8 mouse cellular contexts compared by ENCODE assay signal in the genomic region with DNA sequence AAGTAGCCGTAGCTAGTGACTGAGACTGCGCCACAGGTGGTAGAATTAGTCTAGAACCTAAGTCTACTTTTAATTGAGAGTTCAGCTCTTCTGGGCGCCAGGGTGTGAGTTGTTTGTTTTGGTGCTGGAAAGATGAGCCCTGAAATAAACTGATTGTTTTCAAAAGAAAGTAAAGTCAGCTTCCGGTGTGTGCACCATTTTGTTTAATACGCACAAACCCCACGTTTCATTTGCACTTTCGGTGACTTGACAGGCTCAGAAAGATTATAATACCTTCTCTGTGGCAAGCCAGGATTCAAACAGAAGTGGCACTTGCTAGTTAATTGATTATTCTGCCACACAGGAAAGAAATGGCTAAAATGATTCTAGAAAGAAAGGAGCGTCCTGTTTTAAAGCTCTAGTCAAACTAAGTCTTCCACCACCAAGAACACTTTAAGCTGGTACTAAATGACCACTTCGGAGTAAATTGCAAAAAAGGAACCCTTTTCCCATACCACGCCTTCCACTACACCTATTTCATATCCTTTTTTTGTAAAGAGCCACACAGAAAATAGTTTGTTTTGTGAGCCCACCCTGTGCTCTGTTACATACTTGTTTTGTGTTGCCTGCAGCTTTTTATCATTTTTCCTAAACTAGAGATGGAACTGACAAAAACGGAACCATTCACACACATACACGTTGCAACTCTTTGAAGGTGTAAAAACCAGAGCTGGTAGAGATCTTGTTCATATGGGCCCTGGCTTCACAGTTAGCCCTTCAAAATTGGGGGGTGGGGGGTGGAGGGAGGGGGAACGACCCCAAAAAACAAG. TPM values are rescaled to one million over a fixed set of nuclear protein-coding genes. Genes with fewer than 3 reads are reported as not detected.
DNase-seq lines count a peak whose midpoint lies in the region; ATAC-seq lines count a peak whose summit lies in the region.

No protein-coding gene starts in this region.

- DNase-seq in heart, postnatal 14 days: no peak
- no peak for DNase-seq in forebrain, embryonic 10.5 days (ENCODE audit: extremely low spot score, low spot score)
- no peak for DNase-seq in liver, embryonic 13.5 days
- DNase-seq in yolk sac, embryonic 10.5 days (ENCODE audit: low spot score): no peak
- DNase-seq in layer of hippocampus, adult 18-20 months (ENCODE audit: low spot score in 2 of 2): no peak
- no peak for DNase-seq in thymus, postnatal 14 days

- peak overlapping the region; percentile 91 for H3K9ac ChIP-seq in heart, embryonic 12.5 days
- H3K9ac ChIP-seq in liver, embryonic 13.5 days: peak overlapping the region; percentile 96

- H3K27ac ChIP-seq in heart, embryonic 12.5 days (ENCODE audit: poor library complexity, severe bottlenecking): peak overlapping the region; percentile 85
- peak overlapping the region; percentile 99 for H3K27ac ChIP-seq in forebrain, embryonic 10.5 days
- H3K27ac ChIP-seq in liver, embryonic 13.5 days: peak overlapping the region; percentile 92

- H3K9me3 ChIP-seq in heart, embryonic 12.5 days (replicated peaks): no peaks in the 10 kb centered on the region
- H3K9me3 ChIP-seq in forebrain, embryonic 10.5 days: no peaks in the 10 kb centered on the region
- no peaks in the 10 kb centered on the region for H3K9me3 ChIP-seq in liver, embryonic 13.5 days (replicated peaks)

- peak overlapping the region; percentile 66 for H3K4me2 ChIP-seq in heart, embryonic 12.5 days
- peak overlapping the region; percentile 77 for H3K4me2 ChIP-seq in liver, embryonic 13.5 days

- 29% methylated on average over 13 of the region's 13 CpGs for WGBS in heart, embryonic 12.5 days
- WGBS in forebrain, embryonic 10.5 days: 43% methylated on average over 13 of the region's 13 CpGs
- 12% methylated on average over 13 of the region's 13 CpGs for WGBS in liver, embryonic 13.5 days (ENCODE audit: insufficient replicate concordance)

- intact Hi-C loops in heart, postnatal 14 days (cut with DNase I): no loop called here

- no peak for ATAC-seq in heart, embryonic 12.5 days (ENCODE audit: insufficient number of reproducible peaks, low FRiP score)
- peak; percentile 36 for ATAC-seq in CD4-positive, CD25-positive, alpha-beta regulatory T cell, adult 4 months
- no peak for ATAC-seq in liver, embryonic 13.5 days (ENCODE audit: low read depth)

- H3K4me3 ChIP-seq in heart, embryonic 12.5 days: peak overlapping the region; percentile 91
- peak overlapping the region; percentile 89 for H3K4me3 ChIP-seq in forebrain, embryonic 10.5 days
- peak overlapping the region; percentile 97 for H3K4me3 ChIP-seq in liver, embryonic 13.5 days (replicated peaks)

- no peaks in the 10 kb centered on the region for H3K36me3 ChIP-seq in heart, embryonic 12.5 days
- 0 out of 2 replicates have a peak, but pooled peaks cover 2% of the 10 kb centered on the region for H3K36me3 ChIP-seq in forebrain, embryonic 10.5 days (replicated peaks)
- H3K36me3 ChIP-seq in liver, embryonic 13.5 days: peaks cover 5% of the 10 kb centered on the region; the same call in 1 of the 2 replicates

- no peaks in the 10 kb centered on the region for H3K27me3 ChIP-seq in heart, embryonic 12.5 days (replicated peaks)
- no peaks in the 10 kb centered on the region for H3K27me3 ChIP-seq in forebrain, embryonic 10.5 days (ENCODE audit: poor library complexity, severe bottlenecking)
- H3K27me3 ChIP-seq in liver, embryonic 13.5 days: no peaks in the 10 kb centered on the region

- H3K4me1 ChIP-seq in heart, embryonic 12.5 days (replicated peaks): peaks cover 34% of the 10 kb centered on the region
- H3K4me1 ChIP-seq in forebrain, embryonic 10.5 days: peaks cover 32% of the 10 kb centered on the region
- peaks cover 46% of the 10 kb centered on the region for H3K4me1 ChIP-seq in liver, embryonic 13.5 days (replicated peaks)

RNA-seq across cellular contexts. Expression of a gene that starts 1.0 kb away (rescaled TPM):
- polyA plus RNA-seq in heart, embryonic 12.5 days (2016; fragmentation: Nextera tagmentation; extraction: Ambion mirVana): 307 and 321 TPM in 2 replicates
- total RNA-seq in heart, postnatal 14 days (2021): 1,000 to 10,000 TPM; 1,750 to 1,828 TPM
- 100 to 1,000 TPM; 173 to 208 TPM for polyA plus RNA-seq in CD4-positive, CD25-positive, alpha-beta regulatory T cell, adult 4 months (2017; shearing (Covaris generic))
- polyA plus RNA-seq in forebrain, embryonic 10.5 days (2016; fragmentation: Nextera tagmentation; extraction: Ambion mirVana): 111 and 112 TPM in 2 replicates
- 124 and 143 TPM in 2 replicates for polyA plus RNA-seq in liver, embryonic 13.5 days (2015; fragmentation: Nextera tagmentation; extraction: Ambion mirVana)
- total RNA-seq in layer of hippocampus, adult 18-20 months (2021): 10 to 100 TPM; 95.8 to 97.8 TPM

RNA-seq across cellular contexts. Expression of a gene that starts 1.1 kb away (rescaled TPM):
- polyA plus RNA-seq in heart, embryonic 12.5 days (2016; fragmentation: Nextera tagmentation; extraction: Ambion mirVana): 237 and 239 TPM in 2 replicates
- total RNA-seq in heart, postnatal 14 days (2021): 1,000 to 10,000 TPM; 1,294 to 1,315 TPM
- 100 to 1,000 TPM in 1 of 2 experiments, 10 to 100 TPM in 1; 85.0 to 124 TPM for polyA plus RNA-seq in CD4-positive, CD25-positive, alpha-beta regulatory T cell, adult 4 months (2017; shearing (Covaris generic))
- 104 and 109 TPM in 2 replicates for polyA plus RNA-seq in forebrain, embryonic 10.5 days (2016; fragmentation: Nextera tagmentation; extraction: Ambion mirVana)
- 79.5 and 91.8 TPM in 2 replicates for polyA plus RNA-seq in liver, embryonic 13.5 days (2015; fragmentation: Nextera tagmentation; extraction: Ambion mirVana)
- 10 to 100 TPM; 70.6 to 71.9 TPM for total RNA-seq in layer of hippocampus, adult 18-20 months (2021)

RNA-seq across cellular contexts. Expression of a gene that starts 49.5 kb away (rescaled TPM):
- 0.37 TPM in 1 of 2 replicates, not detected in the other for polyA plus RNA-seq in heart, embryonic 12.5 days (2016; fragmentation: Nextera tagmentation; extraction: Ambion mirVana)
- total RNA-seq in heart, postnatal 14 days (2021): under 1 TPM; 0.14 to 0.29 TPM
- not detected for polyA plus RNA-seq in CD4-positive, CD25-positive, alpha-beta regulatory T cell, adult 4 months (2017; shearing (Covaris generic))
- polyA plus RNA-seq in forebrain, embryonic 10.5 days (2016; fragmentation: Nextera tagmentation; extraction: Ambion mirVana): not detected in 2 replicates
- not detected in 2 replicates for polyA plus RNA-seq in liver, embryonic 13.5 days (2015; fragmentation: Nextera tagmentation; extraction: Ambion mirVana)
- total RNA-seq in layer of hippocampus, adult 18-20 months (2021): not detected

RNA-seq across cellular contexts. Expression of a gene that starts 50.1 kb away (rescaled TPM):
- polyA plus RNA-seq in heart, embryonic 12.5 days (2016; fragmentation: Nextera tagmentation; extraction: Ambion mirVana): not detected in 2 replicates
- total RNA-seq in heart, postnatal 14 days (2021): not detected
- polyA plus RNA-seq in CD4-positive, CD25-positive, alpha-beta regulatory T cell, adult 4 months (2017; shearing (Covaris generic)): not detected
- 1.1 and 1.3 TPM in 2 replicates for polyA plus RNA-seq in forebrain, embryonic 10.5 days (2016; fragmentation: Nextera tagmentation; extraction: Ambion mirVana)
- not detected in 2 replicates for polyA plus RNA-seq in liver, embryonic 13.5 days (2015; fragmentation: Nextera tagmentation; extraction: Ambion mirVana)
- total RNA-seq in layer of hippocampus, adult 18-20 months (2021): 1 to 10 TPM; 2.6 to 4.1 TPM

RNA-seq across cellular contexts. Expression of a gene that starts 51.1 kb away (rescaled TPM):
- 0.40 and 0.51 TPM in 2 replicates for polyA plus RNA-seq in heart, embryonic 12.5 days (2016; fragmentation: Nextera tagmentation; extraction: Ambion mirVana)
- total RNA-seq in heart, postnatal 14 days (2021): under 1 TPM; 0.17 to 0.19 TPM
- not detected for polyA plus RNA-seq in CD4-positive, CD25-positive, alpha-beta regulatory T cell, adult 4 months (2017; shearing (Covaris generic))
- polyA plus RNA-seq in forebrain, embryonic 10.5 days (2016; fragmentation: Nextera tagmentation; extraction: Ambion mirVana): 2.9 and 3.3 TPM in 2 replicates
- 0.03 TPM in 2 replicates for polyA plus RNA-seq in liver, embryonic 13.5 days (2015; fragmentation: Nextera tagmentation; extraction: Ambion mirVana)
- 10 to 100 TPM; 10.9 to 11.3 TPM for total RNA-seq in layer of hippocampus, adult 18-20 months (2021)
